Mouse (Mus musculus): ENCODE measurements at regions not wholly inside any gene's neighbourhood (a gene's known extent, or its start where the extent isn't known, plus 50 kb on each side); places are given as distances from the start of the nearest gene placed in this dataset.

DNA sequence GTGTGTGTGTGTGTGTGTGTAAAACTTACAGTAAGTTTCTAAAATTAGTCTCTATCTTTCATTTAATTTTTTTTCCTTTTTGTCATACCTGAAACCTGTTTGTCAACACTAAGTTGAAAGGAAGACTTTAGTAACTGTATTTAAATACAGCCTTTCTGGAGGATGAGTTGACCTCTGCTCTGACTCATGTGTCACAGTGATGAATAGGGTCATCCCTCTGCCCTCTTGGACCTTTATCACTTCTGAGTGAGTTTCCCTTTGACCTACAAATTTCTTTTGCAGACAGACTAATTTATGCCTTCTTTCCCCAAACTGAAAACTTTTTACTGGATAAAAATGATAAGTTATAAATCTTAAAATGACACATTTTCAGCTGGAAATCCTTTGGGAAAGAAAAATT lies 1112.8 kb downstream of the Efna5 start:
- TF ChIP-seq EP300 (optimal IDR thresholded peaks at IDR 0.05) = no peak
- TF ChIP-seq CTCF (IDR thresholded peaks at IDR 0.05; ENCODE audit: low read depth) = no peak

Data from stomach, postnatal 0 days (tissue).